Mouse (Mus musculus) thymus, postnatal 0 days (tissue): ENCODE measurements around the gene Qtrt1. TPM values are rescaled to one million over a fixed set of nuclear protein-coding genes. Genes with fewer than 3 reads are reported as not detected.

Source experiments
- DNase-seq: peaks from one replicate; pipeline ENCODE4 v3.0.0-alpha.2; 2015; ENCODE audit warnings: low spot score
- polyA plus RNA-seq: library from polyadenylated mRNA; unstranded; fragments of >200 nt; fragmentation: Nextera tagmentation; extraction: Ambion mirVana; gene quantifications from 2 replicates; pipeline ENCODE4 v1.2.1, GENCODE M21; 2015

The Qtrt1 gene
- 27.0 and 29.1 TPM in 2 replicates for polyA plus RNA-seq

DNA sequence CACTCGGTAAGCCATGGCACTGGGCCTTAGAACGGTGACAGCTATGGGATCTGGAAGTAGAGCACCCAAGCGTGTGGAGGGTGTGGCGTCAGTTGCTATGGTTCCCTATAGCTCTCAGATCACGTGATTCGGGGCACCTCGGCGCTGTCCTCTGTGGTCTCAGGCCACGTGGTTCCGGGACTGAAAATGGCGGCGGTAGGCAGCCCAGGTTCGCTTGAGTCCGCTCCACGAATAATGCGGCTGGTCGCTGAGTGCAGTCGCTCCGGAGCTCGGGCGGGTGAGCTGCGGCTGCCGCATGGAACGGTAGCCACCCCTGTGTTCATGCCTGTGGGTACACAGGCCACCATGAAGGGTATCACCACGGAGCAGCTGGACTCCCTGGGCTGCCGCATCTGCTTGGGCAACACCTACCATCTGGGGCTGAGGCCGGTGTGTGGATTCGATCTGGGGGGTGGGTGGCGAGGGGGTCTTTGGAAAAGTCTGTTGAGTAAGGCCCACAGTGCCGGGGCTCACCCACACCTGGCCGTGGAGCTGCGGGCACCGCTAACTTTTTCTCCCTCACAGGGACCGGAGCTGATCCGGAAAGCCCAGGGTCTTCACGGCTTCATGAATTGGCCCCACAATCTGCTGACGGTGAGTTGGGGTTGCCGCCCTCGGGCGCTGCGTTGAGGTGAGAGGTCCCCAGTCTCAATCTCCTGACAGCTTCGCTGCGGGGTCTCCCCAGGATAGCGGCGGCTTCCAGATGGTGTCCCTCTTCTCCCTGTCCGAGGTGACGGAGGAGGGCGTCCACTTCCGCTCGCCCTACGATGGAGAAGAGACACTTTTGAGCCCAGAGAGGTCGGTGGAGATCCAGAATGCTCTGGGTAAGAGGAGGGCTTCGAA is at the start of gene Qtrt1:
Qtrt1 (plus strand) TSS at position 169 of the 882 bp plus-strand sequence.
- DNase-seq = peak; percentile 87

DNA sequence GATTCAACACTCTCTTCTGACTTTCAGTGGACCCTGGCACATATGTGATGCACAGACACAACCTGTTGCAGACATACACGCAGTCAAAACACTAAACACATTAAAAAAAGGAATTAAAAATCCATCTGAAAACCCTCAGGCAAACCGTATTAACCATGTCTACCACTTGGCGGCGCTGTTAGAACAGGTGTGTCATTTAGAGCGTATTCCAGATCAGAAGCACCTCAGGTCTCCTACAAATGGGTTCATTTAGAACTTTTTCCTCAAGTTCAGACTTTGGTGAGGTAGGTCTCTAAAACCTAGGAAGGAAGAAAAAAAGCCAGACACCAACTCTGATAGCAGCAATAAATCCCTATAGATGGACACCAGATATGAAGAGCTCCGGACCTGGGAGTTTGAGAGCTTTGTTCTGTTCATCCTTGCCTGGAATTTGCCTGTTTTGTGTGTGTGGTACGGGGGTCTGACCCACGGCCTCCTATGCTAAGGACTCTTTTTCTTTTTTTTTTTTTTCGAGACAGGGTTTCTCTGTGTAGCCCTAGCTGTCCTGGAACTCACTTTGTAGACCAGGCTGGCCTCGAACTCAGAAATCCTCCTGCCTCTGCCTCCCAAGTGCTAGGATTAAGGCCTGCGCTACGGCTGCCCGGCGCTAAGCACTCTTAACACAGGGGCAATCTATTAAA is 45.0 kb upstream of the Qtrt1 start:
- peak; percentile 77 for DNase-seq

DNA sequence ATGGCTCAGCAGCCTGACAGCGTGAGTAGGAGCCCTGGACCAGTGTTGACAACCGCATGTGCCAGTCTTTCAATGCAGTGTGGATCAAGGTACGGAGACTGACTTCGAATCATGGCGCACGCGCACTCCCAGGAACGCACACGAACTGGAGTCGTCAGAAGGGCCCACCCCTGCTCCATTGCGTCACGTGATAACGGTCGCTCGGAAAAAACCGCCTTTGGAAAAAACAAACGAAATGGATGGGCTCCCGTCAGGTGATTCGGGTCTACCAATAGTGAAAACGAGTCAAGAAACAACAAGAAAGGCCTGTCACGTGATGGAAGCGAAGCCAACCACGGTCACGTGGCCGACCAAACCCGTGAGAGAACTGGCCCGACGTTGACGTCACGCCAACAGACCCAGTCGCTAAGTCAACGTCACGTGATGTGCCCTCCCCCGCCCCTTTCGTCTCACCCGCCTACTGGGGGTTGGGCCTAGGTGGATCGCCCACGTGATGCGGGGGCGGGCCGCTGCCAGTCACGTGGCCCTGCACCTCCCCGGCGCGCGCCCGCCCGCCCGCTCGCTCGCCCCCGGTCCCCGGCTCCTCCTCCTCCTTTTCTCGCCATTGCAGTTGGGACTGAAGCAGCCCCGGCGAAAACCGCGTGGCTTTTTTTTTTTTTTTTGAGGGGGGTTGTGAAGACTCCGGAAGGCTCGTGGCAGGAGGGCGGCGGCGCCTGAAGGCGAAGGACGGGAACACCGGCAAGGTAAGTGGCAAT is 44.1 kb upstream of the Qtrt1 start, which contains the start of gene Ilf3:
Ilf3 (plus strand) TSS at position 515 of the 755 bp plus-strand sequence.
- DNase-seq = peak; percentile 100

DNA sequence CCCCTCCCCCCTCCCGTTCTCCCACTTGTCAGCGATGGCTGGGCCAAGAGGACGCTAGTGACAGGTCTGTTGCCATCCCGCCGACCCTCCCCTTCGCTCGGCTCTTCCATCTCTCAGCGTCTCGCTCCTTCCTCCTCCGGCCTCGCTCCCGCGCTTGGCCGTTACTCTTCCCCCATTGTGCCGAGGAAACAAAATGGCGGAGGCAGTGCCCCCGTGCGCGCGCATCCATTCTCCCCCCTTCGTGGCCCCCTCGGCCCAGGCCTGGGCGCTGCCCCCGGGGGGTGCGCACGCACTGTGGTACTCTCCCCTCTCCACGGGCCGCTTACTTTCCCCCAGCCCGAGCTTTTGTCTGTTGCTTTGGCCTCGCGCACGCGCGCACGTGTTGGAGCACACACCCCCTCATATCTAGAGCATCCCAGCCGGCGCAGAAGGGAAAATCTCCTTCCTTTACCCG is 43.5 kb upstream of the Qtrt1 start:
- DNase-seq = peak; percentile 86

DNA sequence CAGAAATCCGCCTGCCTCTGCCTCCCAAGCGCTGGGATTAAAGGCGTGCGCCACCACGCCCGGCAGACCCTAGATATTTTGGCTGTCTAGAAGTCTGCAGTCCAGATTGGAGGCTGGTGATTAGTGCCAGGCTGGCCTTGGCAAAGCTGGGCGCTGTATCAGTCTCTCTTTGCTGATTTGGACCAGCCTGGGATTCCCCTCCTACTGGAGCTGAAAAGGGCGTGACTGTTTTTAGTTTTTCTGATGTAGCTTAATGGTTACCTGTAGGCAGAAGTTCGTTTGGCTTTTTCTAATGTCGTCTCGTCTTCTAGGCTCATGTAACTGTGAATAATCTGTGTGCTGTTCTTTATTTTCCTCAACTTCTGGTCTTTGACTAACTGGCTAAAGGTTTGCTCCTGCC is 42.6 kb upstream of the Qtrt1 start:
- no peak for DNase-seq

DNA sequence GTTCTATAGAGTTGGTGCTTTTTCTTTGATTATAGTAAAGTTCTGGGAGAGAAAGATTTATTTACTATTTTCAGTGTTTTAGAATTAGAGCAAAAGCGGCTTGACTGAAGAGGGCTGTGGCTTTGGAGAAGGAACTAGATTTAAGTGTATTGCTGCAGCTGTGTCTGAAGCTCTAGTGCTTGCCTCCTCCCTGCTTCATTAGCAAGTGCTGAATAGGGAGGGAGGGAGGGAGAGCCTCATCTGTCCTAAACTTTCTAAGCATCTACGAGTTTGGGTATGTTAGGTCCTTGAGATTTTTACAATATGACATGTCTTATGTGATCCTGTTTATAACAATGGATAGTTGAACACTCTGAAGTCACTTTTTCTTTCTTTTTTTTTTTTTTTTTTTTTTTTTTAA is 40.8 kb upstream of the Qtrt1 start:
- no peak for DNase-seq

DNA sequence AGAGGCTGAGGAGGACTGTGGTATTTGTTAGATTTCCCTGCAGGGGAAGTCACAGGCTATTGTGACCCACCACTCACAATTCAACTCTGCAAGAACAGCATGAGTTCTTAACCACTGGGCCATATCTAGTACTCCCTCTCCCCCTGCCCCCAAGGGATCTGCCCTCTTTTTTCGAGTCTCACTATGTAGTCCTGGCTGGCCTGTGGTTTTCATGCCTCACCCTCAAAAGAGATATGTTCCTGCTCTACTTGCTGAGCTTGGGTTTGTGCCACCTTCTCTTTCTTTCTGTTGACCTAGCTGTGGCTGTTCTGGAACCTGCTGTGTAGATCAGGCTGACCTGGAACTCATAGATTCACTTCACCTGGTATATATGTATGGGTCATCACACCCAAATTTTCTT is 39.1 kb upstream of the Qtrt1 start:
- no peak for DNase-seq

DNA sequence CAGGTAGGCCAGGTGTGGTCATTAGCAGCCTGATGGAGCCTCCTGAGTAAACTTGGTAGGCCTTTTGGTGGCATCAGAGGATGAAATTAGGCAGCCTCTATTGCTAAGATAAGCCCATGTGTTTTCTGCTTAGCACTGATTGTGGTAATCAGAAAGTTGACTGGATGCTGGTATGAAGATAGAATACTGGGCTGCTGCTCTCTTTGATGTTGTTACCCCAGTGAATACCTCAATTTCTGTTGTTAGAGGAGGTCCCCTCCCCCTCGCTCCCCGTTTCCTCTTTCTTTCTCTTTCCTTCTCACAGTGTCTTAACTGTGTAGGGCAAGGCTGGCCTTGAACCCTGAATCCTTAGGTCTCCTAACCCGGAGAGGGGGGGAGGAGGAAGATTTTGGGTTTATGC is 32.4 kb upstream of the Qtrt1 start:
- DNase-seq = no peak

DNA sequence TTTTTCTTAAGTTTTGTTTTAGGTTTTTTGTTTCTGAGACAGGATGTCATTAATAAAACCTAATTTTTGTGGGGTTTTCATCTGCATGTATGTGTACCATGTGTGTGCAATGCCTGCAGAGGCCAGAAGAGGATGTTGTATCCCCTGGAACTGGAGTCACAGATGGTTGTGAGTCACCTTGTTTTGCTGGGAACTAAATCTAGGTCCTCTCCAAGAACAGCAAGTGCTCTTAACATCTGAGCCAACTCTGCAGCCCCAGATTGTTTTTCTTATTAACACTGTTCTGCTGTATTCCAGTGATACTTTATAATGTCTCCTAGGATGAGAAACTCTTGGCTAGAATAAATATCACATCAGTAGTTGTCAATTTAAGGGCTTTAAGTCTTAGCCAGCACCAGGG is 30.8 kb upstream of the Qtrt1 start:
- no peak for DNase-seq

DNA sequence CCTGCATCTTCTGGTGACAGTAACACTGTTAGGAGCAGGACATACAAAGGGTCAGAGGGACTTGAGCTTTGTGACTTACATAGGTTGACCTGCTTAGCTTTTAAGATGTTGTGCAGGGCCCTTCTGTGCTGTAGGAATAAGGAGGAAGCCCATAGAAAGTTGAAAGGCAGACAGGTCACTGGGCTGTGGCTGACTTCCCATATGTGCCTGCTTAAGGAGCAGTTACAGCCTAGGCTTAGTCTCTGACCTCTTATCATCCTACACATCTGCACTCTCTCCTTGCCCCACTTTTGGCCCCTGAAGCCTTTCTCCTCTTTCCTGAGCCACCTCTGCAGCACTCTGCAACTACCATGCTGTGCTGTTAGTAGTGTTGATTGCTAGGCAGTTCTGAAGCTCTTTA is 27.7 kb upstream of the Qtrt1 start:
- DNase-seq = no peak

DNA sequence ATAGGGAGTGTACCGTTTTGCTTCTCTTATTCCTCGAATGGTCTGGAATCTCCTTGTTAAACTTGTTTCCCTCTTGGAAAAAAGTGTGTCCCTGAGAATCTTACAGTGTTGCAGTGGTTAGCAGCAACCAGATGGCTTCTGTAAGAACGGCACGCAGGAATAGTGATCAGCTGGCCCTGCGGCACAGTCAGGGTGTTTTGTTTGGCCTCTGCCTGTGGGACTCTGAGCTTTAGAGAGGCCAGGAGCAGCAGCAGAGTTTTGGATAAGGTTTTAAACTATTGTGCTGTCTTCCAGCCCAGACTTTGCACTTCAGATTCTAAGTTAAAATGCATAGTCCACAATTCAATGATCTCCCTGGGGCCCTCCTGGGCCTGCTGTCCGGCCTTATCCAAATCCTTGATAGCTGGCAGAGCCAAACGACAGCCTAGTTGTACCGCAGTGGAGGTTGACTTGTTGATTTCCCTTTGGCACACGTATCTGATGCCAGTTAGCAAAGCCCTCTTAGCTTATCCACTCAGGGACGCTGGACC is 18.9 kb upstream of the Qtrt1 start:
- no peak for DNase-seq

DNA sequence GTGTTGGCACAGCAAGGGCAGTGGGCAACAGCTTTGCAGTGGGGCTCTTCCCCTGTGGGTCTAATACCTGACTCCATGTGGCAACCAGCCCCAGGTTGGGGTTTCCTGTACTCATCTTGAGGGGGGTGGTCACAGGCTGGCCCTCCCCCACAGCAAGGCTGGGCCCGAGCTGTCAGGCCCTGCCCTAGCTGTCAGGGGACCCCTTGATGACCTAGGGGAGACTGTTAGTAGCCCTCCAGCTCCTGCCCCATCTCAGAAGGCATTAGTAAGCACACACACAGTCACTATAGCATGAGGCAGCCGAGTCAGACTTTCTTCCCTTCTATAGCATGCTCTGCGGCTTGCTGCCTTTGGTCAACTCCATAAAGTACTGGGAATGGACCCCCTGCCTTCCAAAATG is 15.9 kb upstream of the Qtrt1 start:
- DNase-seq = no peak

DNA sequence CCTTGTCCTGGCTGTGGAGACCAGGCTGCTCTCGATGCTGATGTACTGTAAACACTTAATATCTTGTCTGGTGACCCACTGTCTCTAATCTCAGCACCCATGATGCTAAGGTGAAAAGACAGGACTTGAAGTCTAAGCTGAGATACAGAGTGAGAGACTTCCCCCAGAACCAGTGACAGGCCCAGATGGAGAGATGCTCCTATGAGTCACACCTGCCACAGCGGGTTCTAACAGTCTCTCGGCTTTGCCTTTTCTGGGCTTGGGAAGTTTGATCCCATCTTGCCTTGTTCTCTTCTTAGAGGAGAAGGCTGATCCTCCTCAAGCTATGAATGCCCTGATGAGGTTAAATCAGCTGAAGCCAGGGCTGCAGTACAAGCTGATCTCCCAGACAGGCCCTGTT is 14.5 kb upstream of the Qtrt1 start:
- DNase-seq = no peak

DNA sequence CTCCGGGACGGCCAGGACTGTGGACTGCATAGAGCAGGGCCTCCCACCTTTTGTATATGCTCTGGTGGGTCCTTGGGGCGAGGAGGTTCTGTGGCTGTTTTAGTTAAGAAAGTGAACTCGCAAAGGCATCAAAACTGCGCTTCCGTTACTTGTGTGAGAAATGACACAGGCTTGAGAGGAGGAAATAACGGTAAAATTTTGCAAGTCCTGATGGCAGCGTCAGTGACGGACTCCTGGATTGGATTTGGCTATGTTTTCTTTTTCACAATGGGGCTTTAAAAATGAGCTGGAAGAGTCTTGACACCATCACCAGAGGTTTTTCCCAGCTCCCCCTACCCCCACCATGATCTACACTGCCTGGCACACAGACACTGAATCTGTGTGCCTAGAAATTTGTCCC is 10.6 kb upstream of the Qtrt1 start:
- DNase-seq = no peak

DNA sequence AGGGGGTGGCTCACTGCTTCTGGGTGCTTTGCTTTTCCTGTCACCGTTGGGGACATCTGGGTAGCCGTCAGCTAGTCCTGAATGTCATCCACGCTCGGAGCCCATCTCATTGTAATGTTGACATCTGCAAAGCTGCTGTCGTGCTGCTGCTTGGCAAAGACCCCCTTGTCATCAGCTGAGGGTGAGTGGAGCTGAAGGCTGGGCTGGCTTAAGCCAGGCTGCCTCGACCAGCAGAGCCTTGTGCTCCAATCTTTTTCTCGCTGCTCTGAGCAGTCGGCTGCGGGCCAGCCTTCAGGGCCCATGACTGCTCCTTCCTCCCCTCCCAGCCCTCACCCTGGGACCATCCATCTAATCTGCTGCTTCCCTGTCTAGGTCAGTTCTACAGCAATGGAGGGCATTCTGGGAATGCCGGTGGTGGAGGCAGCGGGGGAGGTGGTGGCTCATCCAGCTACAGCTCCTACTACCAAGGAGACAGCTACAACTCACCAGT is 8.8 kb upstream of the Qtrt1 start:
- no peak for DNase-seq

DNA sequence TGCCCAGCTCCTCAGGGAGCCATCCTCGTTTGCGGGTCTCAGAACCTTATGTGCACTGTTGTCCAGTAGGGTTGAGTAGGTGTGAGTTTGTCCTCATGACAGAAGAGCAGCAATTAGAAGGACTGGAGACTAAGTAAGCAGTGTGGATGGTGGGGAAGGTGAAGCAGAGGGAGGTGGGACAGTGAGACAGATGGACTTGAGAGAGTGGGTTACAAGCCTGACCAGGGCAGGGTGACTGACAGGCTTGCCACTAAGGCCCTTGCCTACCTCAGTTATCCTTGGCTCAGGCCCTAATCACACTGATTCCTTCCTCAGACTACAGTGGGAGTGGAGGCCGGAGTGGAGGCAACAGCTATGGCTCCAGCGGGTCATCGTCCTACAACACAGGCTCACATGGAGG is 7.9 kb upstream of the Qtrt1 start:
- no peak for DNase-seq

DNA sequence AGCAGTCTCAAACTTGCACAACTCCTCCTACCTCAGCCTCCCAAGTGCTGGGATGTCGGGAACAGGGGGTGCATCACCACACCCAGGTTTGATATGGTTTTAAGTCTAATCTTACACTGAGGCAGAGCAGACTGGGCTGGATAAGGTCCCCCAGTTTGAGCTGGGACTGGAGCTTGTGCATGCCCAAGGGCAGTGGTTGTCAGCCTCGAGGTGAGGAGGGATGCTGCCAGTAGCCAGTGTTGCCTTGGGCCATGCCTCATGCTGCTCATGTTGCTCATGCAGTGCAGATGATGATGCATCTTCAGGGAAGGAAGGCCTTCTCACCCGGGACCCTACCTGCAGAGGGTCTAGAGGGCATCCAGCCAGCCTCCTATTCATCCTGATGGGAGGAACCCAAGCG is 6.1 kb upstream of the Qtrt1 start:
- DNase-seq = no peak

DNA sequence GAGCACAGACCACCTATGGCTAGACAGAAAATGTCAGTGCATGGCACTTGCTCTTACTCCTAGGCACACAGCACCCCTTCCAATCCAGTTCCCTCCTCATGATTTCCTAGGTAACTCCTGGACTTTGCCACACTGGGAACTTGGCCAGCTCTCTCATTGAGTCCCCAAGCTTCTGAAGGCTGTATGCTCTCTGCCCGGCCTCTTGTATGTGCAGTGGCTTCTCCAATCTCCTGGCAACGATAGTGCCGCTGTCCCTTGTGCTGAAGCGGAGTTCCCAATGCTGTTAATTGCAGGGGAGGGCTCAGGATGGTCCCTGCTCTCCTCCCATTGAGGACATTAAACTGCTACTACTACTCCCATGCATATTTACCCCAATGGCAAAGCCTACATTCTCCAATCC is 3.7 kb upstream of the Qtrt1 start:
- no peak for DNase-seq

DNA sequence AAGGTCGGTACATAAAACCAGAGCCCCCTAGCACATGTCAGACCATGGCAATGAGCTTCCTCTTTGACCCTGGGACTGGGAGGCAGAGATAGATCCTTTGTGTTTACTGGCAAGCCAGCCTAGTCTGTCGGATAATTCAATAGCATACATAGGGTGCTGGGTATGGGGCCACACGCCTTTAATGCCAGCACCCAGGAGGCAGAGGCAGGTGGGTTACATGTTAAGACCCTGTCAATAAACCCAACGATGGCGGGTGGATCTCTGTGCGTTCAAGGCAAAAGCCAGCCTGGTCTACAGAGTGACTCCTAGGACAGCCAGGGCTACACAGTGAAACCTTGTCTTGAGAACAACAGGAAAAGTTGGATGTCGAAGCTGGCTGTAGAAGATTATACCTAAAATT is 3.0 kb upstream of the Qtrt1 start:
- DNase-seq = no peak

DNA sequence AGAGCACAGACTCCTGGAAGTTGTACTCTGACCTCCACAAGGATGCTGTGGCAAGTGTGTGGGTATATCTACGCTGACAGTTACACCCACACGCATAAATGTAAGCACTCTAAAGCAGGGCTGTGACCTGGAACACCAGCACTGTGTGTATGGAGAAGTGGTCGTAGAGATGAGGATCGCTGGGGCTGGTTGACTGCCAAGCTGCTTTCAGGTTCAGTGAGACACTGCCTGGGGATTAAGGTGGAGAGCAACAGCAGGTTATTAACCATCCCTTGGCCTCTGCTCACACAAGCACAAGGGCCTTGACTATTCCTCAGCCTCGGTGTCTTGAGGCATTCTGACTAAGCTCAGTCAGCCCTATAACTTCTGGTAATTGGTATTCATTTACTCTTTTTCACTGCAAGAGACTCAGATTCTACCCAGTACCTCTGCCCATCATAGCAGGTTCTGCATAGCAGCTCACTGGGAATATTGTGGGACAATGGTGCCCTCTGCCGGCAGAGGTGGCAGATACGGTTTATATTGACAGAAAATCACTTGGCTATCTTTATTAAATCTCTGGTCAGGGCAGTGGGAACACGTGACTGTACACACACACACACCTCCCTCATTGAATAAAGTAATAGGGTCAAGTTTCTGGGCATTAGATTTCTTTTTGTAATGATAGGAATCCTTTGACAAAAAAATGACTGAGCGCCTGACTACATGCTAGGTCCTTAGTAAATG is 1.9 kb upstream of the Qtrt1 start:
- peak; percentile 75 for DNase-seq

DNA sequence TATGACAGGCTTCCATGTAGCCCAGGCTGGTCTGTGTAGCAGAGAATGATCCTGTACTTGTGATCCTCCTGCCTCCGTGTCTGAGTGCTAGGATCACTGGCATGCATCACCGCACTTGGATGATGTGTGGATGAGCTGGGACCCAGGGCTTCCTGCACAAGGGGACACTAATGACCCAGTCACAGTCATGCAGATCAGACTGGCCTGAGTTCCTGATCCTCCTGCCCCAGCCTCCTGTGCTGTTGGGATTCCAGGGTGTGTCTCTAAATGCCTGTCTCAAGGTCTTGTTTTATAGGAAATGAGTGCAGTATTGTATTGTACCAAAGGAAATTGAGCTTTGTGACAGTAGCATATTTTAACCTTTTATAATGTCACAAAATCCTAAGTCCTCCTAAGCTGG is 6.2 kb downstream of the Qtrt1 start:
- DNase-seq = no peak
